Mouse (Mus musculus): ENCODE measurements around the gene Creld2.
"Not testable (repeated sequence)": the region's sequence is repeated elsewhere in the genome, so short reads cannot be mapped to it uniquely, and the experiment has no call there.

Gene Creld2

GRCm38 (mm10) chr15:88819026-88819905, at the start of gene Creld2, which contains the start of gene Alg12:
Gene Creld2 (plus strand): TSS chr15:88819646.
Gene Alg12 (minus strand): TSS chr15:88819318.
- peak; percentile 99 for DNase-seq (ENCODE audit: low spot score)

DNA sequence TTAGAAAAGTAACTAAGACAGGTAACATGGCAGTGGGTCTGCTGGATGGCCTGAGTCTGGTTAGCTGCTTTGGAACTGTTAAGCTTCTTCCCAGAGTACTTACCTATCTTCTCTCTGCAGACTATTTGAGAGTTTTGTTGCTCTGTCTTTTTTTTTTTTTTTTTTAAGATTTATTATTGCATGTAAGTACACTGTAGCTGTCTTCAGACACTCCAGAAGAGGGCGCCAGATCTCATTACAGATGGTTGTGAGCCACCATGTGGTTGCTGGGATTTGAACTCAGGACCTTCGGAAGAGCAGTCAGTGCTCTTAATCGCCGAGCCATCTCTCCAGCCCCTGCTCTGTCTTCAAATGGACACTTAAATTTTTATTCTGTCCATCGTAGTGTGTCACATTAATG, 44.8 kb upstream of the Creld2 start:
- not testable (repeated sequence) for DNase-seq (ENCODE audit: low spot score)

GRCm38 (mm10) chr15:88792140-88792850, 27.2 kb upstream of the Creld2 start:
- DNase-seq (ENCODE audit: low spot score) = no peak

DNA sequence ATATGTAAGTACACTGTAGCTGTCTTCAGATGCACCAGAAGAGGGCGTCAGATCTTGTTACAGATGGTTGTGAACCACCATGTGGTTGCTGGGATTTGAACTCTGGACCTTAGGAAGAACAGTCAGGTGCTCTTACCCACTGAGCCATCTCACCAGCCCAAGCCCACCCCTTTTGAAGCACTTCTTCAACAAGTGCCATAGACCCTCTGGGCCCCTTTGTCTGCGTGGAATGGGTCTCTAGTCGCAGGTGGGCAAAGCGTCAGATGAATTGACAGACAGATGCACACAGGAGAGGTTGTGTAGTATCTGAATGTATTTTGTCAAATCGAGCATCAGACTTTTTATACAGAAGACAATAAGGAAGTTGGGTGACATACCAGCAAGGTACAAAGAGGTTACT, 24.7 kb upstream of the Creld2 start:
- DNase-seq (ENCODE audit: low spot score) = not testable (repeated sequence)

GRCm38 (mm10) chr15:88799950-88800371, 19.5 kb upstream of the Creld2 start:
- no peak for DNase-seq (ENCODE audit: low spot score)

GRCm38 (mm10) chr15:88800921-88801354, 18.5 kb upstream of the Creld2 start:
- no peak for DNase-seq (ENCODE audit: low spot score)

- DNase-seq (ENCODE audit: low spot score) = no peak
Measured at GRCm38 (mm10) chr15:88801903-88802302, 17.5 kb upstream of the Creld2 start.

DNA sequence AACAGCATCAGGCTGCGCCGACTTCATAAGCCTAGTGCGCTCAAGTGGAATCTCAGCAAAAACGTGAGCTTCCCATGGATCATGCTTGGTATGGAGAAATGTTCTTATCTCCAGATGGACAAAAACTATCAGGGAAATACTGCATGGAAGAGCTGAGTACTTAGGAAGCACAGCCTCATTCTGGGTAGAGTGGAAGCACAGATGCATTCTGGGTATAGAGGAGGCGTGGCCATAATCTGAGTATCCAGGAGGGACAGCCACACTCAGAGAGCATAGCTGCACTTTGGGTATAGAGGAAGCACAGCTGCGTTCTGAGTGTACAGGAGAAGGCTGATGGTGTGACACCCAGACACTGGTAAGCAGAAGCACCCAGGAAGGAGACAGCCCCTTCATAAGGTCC, 17.1 kb upstream of the Creld2 start:
- DNase-seq (ENCODE audit: low spot score) = peak; percentile 9

- no peak for DNase-seq (ENCODE audit: low spot score)
Measured at GRCm38 (mm10) chr15:88808121-88808520, 11.3 kb upstream of the Creld2 start.

DNA sequence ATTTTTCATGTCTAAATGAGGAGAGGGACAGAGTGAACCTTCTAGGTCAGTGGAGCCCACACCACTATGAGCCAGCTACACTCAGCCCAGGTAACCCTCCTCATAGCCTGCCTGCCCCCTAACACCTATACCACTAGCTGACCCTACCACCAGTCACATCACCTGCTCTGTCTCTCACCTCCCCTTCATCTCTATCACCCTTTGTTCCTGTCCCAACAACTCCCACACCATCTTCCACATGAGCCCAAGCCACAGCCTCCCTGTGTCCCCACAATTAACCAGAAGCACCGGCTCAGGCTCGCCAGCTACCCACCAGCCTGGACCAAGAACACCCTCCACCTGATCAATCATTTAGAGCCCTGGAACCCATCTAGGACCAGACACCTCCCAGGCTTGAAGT, 9.1 kb upstream of the Creld2 start:
- no peak for DNase-seq (ENCODE audit: low spot score)

DNA sequence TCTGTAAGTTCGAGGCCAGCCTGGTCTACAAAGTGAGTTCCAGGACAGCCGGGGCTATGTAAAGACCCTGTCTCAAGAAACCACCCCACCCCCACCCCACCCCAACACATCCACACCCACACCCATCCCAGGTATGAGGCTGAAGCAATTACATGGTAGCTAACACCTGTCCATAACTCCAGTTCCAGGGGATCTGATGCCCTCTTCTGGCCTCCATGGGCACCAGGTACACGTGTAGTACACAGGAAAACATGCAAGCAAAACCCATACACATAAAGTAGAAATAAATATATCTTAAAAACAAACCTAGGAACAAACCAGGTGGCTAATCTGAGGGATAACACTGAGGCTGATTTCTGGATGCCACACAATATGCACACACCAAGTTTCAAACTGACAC, 6.2 kb upstream of the Creld2 start:
- no peak for DNase-seq (ENCODE audit: low spot score)

DNA sequence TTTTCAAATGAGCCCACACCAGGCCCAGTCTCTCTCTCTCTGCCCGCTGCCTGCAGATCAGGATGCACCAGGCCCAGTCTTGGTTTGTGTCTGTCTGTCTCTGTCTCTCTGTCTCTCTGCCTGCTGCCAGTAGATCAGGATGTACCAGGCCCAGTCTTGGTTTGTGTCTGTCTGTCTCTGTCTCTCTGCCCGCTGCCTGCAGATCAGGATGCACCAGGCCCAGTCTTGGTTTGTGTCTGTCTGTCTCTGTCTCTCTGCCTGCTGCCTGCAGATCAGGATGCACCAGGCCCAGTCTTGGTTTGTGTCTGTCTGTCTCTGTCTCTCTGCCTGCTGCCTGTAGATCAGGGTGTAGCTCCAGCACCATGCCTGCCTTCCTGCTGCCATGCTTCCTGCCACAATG, 5.6 kb upstream of the Creld2 start:
- DNase-seq (ENCODE audit: low spot score) = not testable (repeated sequence)

GRCm38 (mm10) chr15:88814411-88815047, 4.9 kb upstream of the Creld2 start:
- DNase-seq (ENCODE audit: low spot score) = peak; percentile 42

GRCm38 (mm10) chr15:88815196-88815700, 4.2 kb upstream of the Creld2 start:
- no peak for DNase-seq (ENCODE audit: low spot score)

DNA sequence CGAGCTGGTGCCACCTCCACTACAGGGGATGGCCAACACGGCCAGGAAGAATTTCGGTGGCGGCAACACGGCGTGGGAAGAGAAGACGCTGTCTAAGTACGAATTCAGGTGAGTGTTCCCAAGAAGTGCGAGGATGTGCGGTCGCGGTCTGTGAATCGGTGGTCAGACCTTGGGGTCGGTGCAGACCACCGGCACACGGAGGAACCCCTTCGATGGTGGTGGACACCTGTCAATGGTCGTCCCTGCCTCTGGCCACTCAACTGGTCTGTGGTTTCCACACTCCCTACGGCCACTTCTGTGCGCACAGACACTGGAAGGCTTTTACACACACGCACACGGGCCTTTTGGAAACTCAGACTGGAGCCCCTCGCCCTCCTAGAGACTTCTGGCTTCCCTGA, 459 bp downstream of the Creld2 start:
- DNase-seq (ENCODE audit: low spot score) = no peak

DNA sequence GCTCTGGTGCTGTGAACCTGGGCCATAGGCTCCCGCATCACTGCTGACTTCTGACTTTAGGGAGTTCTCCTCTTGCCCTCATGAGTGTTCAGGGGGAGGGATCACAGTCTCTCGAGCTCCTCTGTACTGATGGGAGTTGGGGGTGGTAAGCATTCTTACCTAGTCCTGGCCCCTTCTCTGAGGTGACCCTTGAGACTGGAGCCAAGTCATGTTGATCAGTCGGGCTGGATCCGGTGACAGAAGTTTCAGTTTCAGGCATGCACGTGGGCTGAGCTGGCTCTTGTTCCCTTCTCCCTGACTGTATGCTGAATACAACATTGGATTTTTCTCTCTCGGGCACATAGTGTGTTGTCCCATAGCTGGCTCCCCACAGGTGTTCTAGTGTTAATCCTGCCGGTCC, 2.0 kb downstream of the Creld2 start:
- DNase-seq (ENCODE audit: low spot score) = no peak

- no peak for DNase-seq (ENCODE audit: low spot score)
Measured at GRCm38 (mm10) chr15:88822513-88822912, 3.1 kb downstream of the Creld2 start.

DNA sequence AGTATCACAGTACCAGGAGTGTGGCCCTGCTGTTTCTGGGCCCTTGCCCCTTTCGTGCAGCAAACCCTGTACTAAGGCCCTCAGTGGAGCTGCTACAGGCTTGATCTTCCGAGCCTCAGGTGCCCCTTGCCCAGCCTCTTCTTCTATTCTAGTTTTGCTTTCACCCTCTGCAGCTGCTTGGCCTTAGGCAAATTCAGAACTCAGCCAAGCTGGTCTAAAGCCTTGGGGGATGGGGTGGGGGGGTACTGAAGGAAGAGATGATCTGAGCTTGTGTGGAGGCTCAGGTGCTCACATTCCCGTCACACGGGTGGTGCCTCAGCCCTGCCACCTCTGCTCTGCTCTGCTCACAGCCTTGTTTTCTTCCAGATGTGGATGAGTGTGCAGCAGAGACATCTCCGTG, 3.9 kb downstream of the Creld2 start:
- no peak for DNase-seq (ENCODE audit: low spot score)

- DNase-seq (ENCODE audit: low spot score) = no peak
Measured at GRCm38 (mm10) chr15:88827466-88827865, 8.0 kb downstream of the Creld2 start.

DNA sequence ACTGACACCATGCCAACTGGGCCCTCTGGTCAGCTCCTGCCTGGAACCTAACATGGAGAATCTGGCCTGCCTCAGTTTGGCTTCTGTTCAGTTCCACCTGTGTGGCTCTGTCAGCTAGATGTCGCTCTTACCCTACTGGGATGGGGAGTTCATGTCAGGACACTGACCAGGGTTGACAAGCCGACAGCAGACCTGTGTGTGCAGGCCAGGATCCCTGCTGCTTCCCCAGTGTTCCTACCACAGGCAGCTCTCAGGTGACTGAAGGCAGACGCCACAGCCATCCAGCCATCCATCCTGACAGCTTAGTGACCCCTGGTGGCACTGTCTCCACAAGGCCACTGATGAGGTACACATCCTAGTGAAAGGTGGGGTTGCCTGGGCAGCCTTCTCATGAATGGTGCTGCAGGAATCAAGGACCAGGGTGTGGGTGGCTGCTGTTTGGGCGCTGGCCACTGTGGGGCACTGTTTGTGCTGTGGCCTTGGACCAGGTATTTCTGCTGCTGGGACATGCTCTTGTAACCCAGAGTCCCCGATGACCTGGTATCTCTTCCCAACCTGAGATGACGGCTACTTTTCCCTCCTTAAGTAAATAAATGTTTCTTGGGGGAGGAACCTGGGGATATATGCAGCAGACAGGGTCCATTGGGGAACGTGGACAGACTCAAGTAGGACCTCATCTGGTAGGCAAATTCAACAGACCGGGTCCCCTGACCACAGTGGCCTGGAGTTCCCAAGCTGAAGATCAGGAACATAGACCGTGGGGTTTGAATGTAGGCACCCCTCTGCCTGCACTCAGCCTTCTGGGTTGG, 8.7 kb downstream of the Creld2 start:
- peak; percentile 73 for DNase-seq (ENCODE audit: low spot score)

Measured in retina, embryonic 14.5 days (tissue).